Mouse (Mus musculus) heart, adult 2 months (tissue): ENCODE measurements around the gene Trim38. TPM values are rescaled to one million over a fixed set of nuclear protein-coding genes. Genes with fewer than 3 reads are reported as not detected.
"Not testable (repeated sequence)": the region's sequence is repeated elsewhere in the genome, so short reads cannot be mapped to it uniquely, and the experiment has no call there.

ENCODE experiments used
- DNase-seq, 2 experiments: peaks; one replicate each; pipeline ENCODE4 v3.0.0; 2021
- H3K27ac ChIP-seq: fragments of 200-600 bp; 2 replicates; pipeline ENCODE4 v1.8.1; 2022
- H3K27me3 ChIP-seq: fragments of 200-500 bp; 2 replicates; pipeline ENCODE4 v1.6.1; 2012; ENCODE audit warnings: mild to moderate bottlenecking, low read length, inconsistent platforms, mixed read lengths; ENCODE audit not compliant: control insufficient read depth, insufficient read depth
- H3K36me3 ChIP-seq: fragments of 200-500 bp; 2 replicates; pipeline ENCODE4 v1.6.1; 2012; ENCODE audit warnings: low read length, inconsistent platforms; ENCODE audit not compliant: control insufficient read depth, insufficient read depth
- H3K4me1 ChIP-seq: fragments of 200-500 bp; 2 replicates; pipeline ENCODE4 v1.6.1; 2011; ENCODE audit warnings: low read length; ENCODE audit not compliant: control insufficient read depth, insufficient read depth
- H3K4me3 ChIP-seq: fragments of 200-600 bp; 2 replicates; pipeline ENCODE4 v1.8.1; 2022
- H3K79me2 ChIP-seq: fragments of 200-500 bp; replicated peaks from 2 replicates; pipeline ENCODE4 v1.6.1; 2012; ENCODE audit warnings: mild to moderate bottlenecking, inconsistent platforms, low read length, moderate library complexity, mixed read lengths; ENCODE audit not compliant: control insufficient read depth, insufficient read depth
- H3K9ac ChIP-seq: fragments of 200-500 bp; 2 replicates; pipeline ENCODE4 v1.6.1; 2012; ENCODE audit warnings: low read depth, mild to moderate bottlenecking, control low read depth, inconsistent platforms, low read length, mixed read lengths
- CTCF ChIP-seq: fragments of 200-600 bp; IDR thresholded peaks from 2 replicates; pipeline ENCODE4 v1.8.1; 2022; ENCODE audit warnings: antibody characterized with exemption, mild to moderate bottlenecking, moderate library complexity
- EP300 ChIP-seq: fragments of 200-500 bp; IDR thresholded peaks from 2 replicates; pipeline ENCODE4 v1.6.1; 2011; ENCODE audit warnings: low read depth, low read length, control low read depth; ENCODE audit not compliant: insufficient read depth
- POLR2A ChIP-seq: fragments of 200-500 bp; IDR thresholded peaks from 2 replicates; pipeline ENCODE4 v1.6.1; 2011; ENCODE audit warnings: mild to moderate bottlenecking, low read depth, low read length, control low read depth; ENCODE audit not compliant: insufficient read depth
- WGBS: fragments of 180-500 bp; shearing (Covaris S2); methylation state at CpG from one replicate; pipeline ENCODE4 v1.1.7; 2018; 5-methylcytosine and 5-hydroxymethylcytosine counted together
- intact Hi-C: fragments of 180-260 bp; cut with DNase I; formaldehyde crosslinking; loops from one replicate; pipeline ENCODE4 v1.15.1; 2025
- long read RNA-seq: library from polyadenylated mRNA; stranded (forward); transcript quantifications from one replicate; pipeline ENCODE4 v2.0.0, GENCODE M21; 2021
- polyA plus RNA-seq: library from polyadenylated mRNA; depleted of rRNA; stranded (reverse); fragments of >200 nt; gene quantifications from 2 replicates; pipeline ENCODE4 v1.2.3, GENCODE M21; 2012; rRNA removed
- total RNA-seq, 2 experiments: library from RNA; stranded (reverse); gene quantifications; 2 replicates each; pipeline ENCODE4 v1.2.3; 2021

Trim38 gene
- total RNA-seq, result under 1 TPM in 1 of 2 experiments, not detected in 1; 0.11 TPM
- 0.08 and 0.12 TPM in 2 replicates for polyA plus RNA-seq
- long read RNA-seq, result 0 reads

- H3K27me3 ChIP-seq, H3K36me3 ChIP-seq, H3K27ac ChIP-seq, H3K4me3 ChIP-seq, DNase-seq, H3K4me1 ChIP-seq, H3K9ac ChIP-seq, H3K79me2 ChIP-seq: not testable (repeated sequence)
- intact Hi-C loops, result loop anchor here (10.0 kb wide), 1 partner anchor 405 kb away; the partner anchor contains the start of gene Zfp322a
- WGBS, result 93% methylated on average over 2 of the region's 2 CpGs
Measured at GRCm38 (mm10) chr13:23769613-23770012, at the start of gene Trim38. TSS of gene Trim38 (plus strand) at chr13:23769913.

- WGBS, result 75% methylated on average over 4 of the region's 4 CpGs
Measured at GRCm38 (mm10) chr13:23724239-23724638, 45.5 kb upstream of the Trim38 start.

GRCm38 (mm10) chr13:23725213-23725612 is 44.5 kb upstream of the Trim38 start:
- no peak overlapping the region for H3K9ac ChIP-seq
- H3K27ac ChIP-seq, result no peak overlapping the region
- H3K79me2 ChIP-seq, result no peaks in the 10 kb centered on the region
- no peaks in the 10 kb centered on the region for H3K27me3 ChIP-seq
- 90% methylated on average over 1 of the region's 1 CpGs for WGBS
- intact Hi-C loops, result no loop called here
- H3K36me3 ChIP-seq, result no peaks in the 10 kb centered on the region
- peaks cover 4% of the 10 kb centered on the region; the same call in 1 of the 2 replicates for H3K4me1 ChIP-seq
- no peak overlapping the region for H3K4me3 ChIP-seq
- DNase-seq, result no peak
- TF ChIP-seq EP300, result no peak
- no peak for TF ChIP-seq CTCF
- TF ChIP-seq POLR2A, result no peak

More at GRCm38 (mm10) chr13:23724239-23724638, 45.5 kb upstream of the Trim38 start:
- intact Hi-C loops, result no loop called here
- no peaks in the 10 kb centered on the region for H3K27me3 ChIP-seq
- no peak overlapping the region for H3K27ac ChIP-seq
- peaks cover 2% of the 10 kb centered on the region; the same call in 1 of the 2 replicates for H3K4me1 ChIP-seq
- no peak overlapping the region for H3K9ac ChIP-seq
- H3K79me2 ChIP-seq, result no peaks in the 10 kb centered on the region
- H3K4me3 ChIP-seq, result no peak overlapping the region
- no peaks in the 10 kb centered on the region for H3K36me3 ChIP-seq
- TF ChIP-seq CTCF, result no peak
- DNase-seq, result no peak

GRCm38 (mm10) chr13:23728472-23729191 is 41.1 kb upstream of the Trim38 start:
- H3K36me3 ChIP-seq, result no peaks in the 10 kb centered on the region
- no peak overlapping the region for H3K4me3 ChIP-seq
- intact Hi-C loops, result no loop called here
- DNase-seq, result no peak
- 57% methylated on average over 18 of the region's 18 CpGs for WGBS
- H3K79me2 ChIP-seq, result no peaks in the 10 kb centered on the region
- no peak overlapping the region for H3K9ac ChIP-seq
- H3K27me3 ChIP-seq, result no peaks in the 10 kb centered on the region
- peak overlapping the region; percentile 20; the same call in 1 of the 2 replicates for H3K27ac ChIP-seq
- TF ChIP-seq CTCF, result no peak
- no peak for TF ChIP-seq EP300
- no peak for TF ChIP-seq POLR2A
- peaks cover 5% of the 10 kb centered on the region for H3K4me1 ChIP-seq

GRCm38 (mm10) chr13:23729192-23729525 is 40.6 kb upstream of the Trim38 start:
- H3K36me3 ChIP-seq, result no peaks in the 10 kb centered on the region
- H3K4me3 ChIP-seq, result no peak overlapping the region
- intact Hi-C loops, result no loop called here
- 72% methylated on average over 9 of the region's 9 CpGs for WGBS
- peak overlapping the region; percentile 20; the same call in 1 of the 2 replicates for H3K27ac ChIP-seq
- peak in 1 of 2 experiments; percentile 58 for DNase-seq
- H3K9ac ChIP-seq, result no peak overlapping the region
- H3K4me1 ChIP-seq, result peaks cover 5% of the 10 kb centered on the region
- TF ChIP-seq POLR2A, result no peak
- H3K79me2 ChIP-seq, result no peaks in the 10 kb centered on the region
- H3K27me3 ChIP-seq, result no peaks in the 10 kb centered on the region

- 93% methylated on average over 5 of the region's 5 CpGs for WGBS
- intact Hi-C loops, result loop anchor here (10.0 kb wide), 1 partner anchor 1975 kb away; the partner anchor contains the start of genes Hist1h2ak, Hist1h2bn and Hist1h4k
- H3K27ac ChIP-seq, result no peak overlapping the region; the same call in 1 of the 2 replicates
- no peak overlapping the region for H3K9ac ChIP-seq
- DNase-seq, result no peak
- H3K36me3 ChIP-seq, result no peaks in the 10 kb centered on the region
- TF ChIP-seq CTCF, result no peak
- TF ChIP-seq EP300, result no peak
- TF ChIP-seq POLR2A, result no peak
- no peak overlapping the region for H3K4me3 ChIP-seq
- no peaks in the 10 kb centered on the region for H3K79me2 ChIP-seq
- peaks cover 5% of the 10 kb centered on the region for H3K4me1 ChIP-seq
- no peaks in the 10 kb centered on the region for H3K27me3 ChIP-seq
Measured at GRCm38 (mm10) chr13:23729706-23730105, 40.0 kb upstream of the Trim38 start.
